Mouse (Mus musculus): ENCODE data around the gene Zswim1. TPM values are rescaled to one million over a fixed set of nuclear protein-coding genes. Genes with fewer than 3 reads are reported as not detected.

The Zswim1 gene
- 5.9 and 6.8 TPM in 2 replicates for polyA plus RNA-seq (2015; fragmentation: Nextera tagmentation; extraction: Ambion mirVana)

GRCm38 (mm10) chr2:164822636-164823165 lies at the start of gene Zswim1:
TSS of gene Zswim1 (plus strand) at chr2:164822686.

GRCm38 (mm10) chr2:164779481-164780086 lies 42.9 kb upstream of the Zswim1 start, which contains the start of gene Tnnc2:
TSS of gene Tnnc2 (minus strand) at chr2:164779967.

DNA sequence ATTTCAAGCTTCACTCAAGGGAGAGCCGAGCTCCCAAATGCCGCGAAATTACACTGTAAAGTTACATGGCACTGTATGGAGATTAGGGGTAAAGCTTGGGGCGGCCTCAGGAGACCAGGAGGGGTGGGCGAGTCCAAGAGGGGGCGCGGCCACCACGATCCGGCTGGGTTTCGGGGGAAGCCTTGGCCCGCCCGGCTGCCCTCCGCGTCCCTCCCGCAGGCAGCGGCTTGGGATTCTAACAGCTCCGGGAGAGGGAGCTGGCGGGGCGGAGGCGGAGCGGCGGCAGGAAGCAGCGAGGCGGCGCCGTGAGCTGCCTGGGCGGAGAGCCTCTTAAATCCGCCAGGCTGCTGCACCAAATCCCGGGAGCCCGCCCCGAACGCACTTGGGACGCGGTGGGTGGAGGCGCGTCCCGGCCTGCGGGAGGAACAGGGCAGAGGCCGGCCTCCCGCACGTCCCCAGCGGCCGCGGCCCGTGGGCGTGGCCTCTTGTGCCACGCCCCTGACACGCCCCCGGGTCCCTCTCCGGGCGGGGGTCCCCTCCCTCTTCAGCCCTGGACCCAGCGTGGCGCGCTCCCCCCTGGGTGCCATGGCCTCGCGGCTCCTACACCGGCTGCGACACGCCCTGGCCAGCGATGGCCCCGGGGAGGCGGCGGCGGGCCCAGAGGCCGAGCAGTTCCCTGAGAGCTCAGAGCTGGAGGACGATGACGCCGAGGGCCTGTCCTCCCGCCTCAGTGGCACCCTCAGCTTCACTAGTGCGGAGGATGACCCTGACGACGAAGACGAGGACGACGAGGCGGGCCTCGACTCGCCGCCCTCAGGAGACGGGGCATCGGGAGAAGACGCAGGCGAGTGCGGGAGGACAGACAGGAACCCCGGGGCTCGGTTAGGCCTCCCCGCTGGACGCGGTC lies 36.8 kb upstream of the Zswim1 start, which contains the start of gene Snx21:
Gene Snx21 (plus strand): TSS at position 343 of the 907 bp plus-strand sequence.

DNA sequence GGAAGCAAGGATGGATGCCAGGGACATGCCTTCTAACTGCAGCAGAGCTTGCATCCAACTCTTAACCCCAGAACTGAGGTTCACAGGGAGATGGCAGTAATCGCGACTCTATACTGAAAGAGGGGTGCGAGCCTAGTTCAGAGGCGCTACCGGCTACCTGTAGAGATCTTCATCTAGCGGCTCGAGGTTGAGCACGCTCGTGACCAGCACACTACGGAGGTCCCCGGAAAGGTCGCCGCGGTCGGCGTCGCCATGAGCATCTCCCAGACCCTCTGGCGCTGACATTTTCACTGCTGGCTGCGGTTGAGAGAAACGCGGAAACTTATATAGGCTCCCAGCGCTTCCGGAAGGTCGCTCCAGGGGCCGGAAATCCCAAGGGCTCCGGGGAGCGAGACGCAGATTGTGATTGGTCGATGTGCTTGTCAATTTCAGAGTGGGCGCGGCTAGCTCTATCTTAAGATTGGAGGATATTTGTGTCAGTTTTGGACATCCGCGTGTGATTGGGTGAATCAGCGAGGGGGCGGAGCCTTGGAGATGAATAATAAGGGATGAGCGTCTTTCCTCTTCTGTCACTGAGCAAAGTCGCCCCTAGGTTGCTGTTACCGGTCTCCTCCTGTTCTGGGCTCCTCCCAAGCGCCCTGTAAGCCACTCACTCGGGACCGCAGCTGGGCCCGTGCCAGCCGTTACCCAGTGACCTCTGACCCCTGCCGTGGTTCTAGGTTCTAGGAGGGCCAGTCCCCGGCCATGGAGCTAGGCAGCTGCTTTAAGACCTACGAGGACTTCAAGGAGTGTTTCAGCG lies 17.8 kb upstream of the Zswim1 start, which contains the start of the genes Acot8 and Zswim3:
Gene Acot8 (minus strand): TSS at position 350 of the 799 bp plus-strand sequence.
Gene Zswim3 (plus strand): TSS at position 566 of the 799 bp plus-strand sequence.

DNA sequence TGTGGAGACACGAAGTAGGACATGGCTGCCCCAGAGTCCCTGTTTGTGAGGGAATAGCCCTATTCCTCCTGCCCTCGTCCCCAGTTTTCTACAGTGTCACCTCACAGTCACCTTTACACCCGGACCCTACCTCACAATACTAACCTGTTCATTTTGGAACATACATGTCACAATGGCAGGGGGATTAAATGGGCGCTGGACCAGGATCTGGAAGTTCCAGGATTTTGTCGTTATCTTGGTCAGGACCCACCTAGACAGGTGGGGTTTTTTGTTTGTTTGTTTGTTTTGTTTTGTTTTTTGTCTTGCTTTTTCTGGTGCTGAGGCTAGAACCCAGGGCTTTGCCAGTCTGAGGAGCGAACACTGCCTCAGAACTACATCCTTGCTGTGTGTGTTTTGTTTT lies 6.0 kb downstream of the Zswim1 start, which contains the start of gene Spata25:
Gene Spata25 (minus strand): TSS at position 101 of the 400 bp plus-strand sequence.

GRCm38 (mm10) chr2:164832748-164833301 lies 10.3 kb downstream of the Zswim1 start, which contains the start of gene Ctsa:
TSS of gene Ctsa (plus strand) at chr2:164832873.

GRCm38 (mm10) chr2:164833314-164833959 lies 11.0 kb downstream of the Zswim1 start, which contains the start of gene Neurl2:
TSS of gene Neurl2 (minus strand) at chr2:164833456.

GRCm38 (mm10) chr2:164857101-164857821 lies 34.8 kb downstream of the Zswim1 start, which contains the start of gene Pltp:
TSS of gene Pltp (minus strand) at chr2:164857711.

Other genes with a start within 250 kb of the Zswim1 start
- gene Spint3, start 249.2 kb upstream of the Zswim1 start, polyA plus RNA-seq (2015; fragmentation: Nextera tagmentation; extraction: Ambion mirVana): not detected in 2 replicates
- not detected in 2 replicates for gene Wfdc6a, start 237.2 kb upstream of the Zswim1 start, polyA plus RNA-seq (2015; fragmentation: Nextera tagmentation; extraction: Ambion mirVana)
- not detected in 2 replicates for gene Eppin, start 229.1 kb upstream of the Zswim1 start, polyA plus RNA-seq (2015; fragmentation: Nextera tagmentation; extraction: Ambion mirVana)
- gene Wfdc6b, start 209.2 kb upstream of the Zswim1 start, polyA plus RNA-seq (2015; fragmentation: Nextera tagmentation; extraction: Ambion mirVana): not detected in 2 replicates
- not detected in 2 replicates for gene Wfdc8, start 209.1 kb upstream of the Zswim1 start, polyA plus RNA-seq (2015; fragmentation: Nextera tagmentation; extraction: Ambion mirVana)
- not detected in 2 replicates for gene Wfdc16, start 183.9 kb upstream of the Zswim1 start, polyA plus RNA-seq (2015; fragmentation: Nextera tagmentation; extraction: Ambion mirVana)
- gene Wfdc10, start 166.6 kb upstream of the Zswim1 start, polyA plus RNA-seq (2015; fragmentation: Nextera tagmentation; extraction: Ambion mirVana): not detected in 2 replicates
- gene Wfdc9, start 166.1 kb upstream of the Zswim1 start, polyA plus RNA-seq (2015; fragmentation: Nextera tagmentation; extraction: Ambion mirVana): not detected in 2 replicates
- not detected in 2 replicates for gene Wfdc11, start 148.6 kb upstream of the Zswim1 start, polyA plus RNA-seq (2015; fragmentation: Nextera tagmentation; extraction: Ambion mirVana)
- gene Wfdc13, start 137.6 kb upstream of the Zswim1 start, polyA plus RNA-seq (2015; fragmentation: Nextera tagmentation; extraction: Ambion mirVana): 0.21 TPM in 1 of 2 replicates, not detected in the other
- not detected in 2 replicates for gene Spint4, start 124.2 kb upstream of the Zswim1 start, polyA plus RNA-seq (2015; fragmentation: Nextera tagmentation; extraction: Ambion mirVana)
- not detected in 2 replicates for gene Spint5, start 107.4 kb upstream of the Zswim1 start, polyA plus RNA-seq (2015; fragmentation: Nextera tagmentation; extraction: Ambion mirVana)
- gene Wfdc3, start 76.8 kb upstream of the Zswim1 start, polyA plus RNA-seq (2015; fragmentation: Nextera tagmentation; extraction: Ambion mirVana): 0.14 and 0.29 TPM in 2 replicates
- gene Dnttip1, start 76.7 kb upstream of the Zswim1 start, polyA plus RNA-seq (2015; fragmentation: Nextera tagmentation; extraction: Ambion mirVana): 51.2 and 54.3 TPM in 2 replicates
- gene Ube2c, start 52.8 kb upstream of the Zswim1 start, polyA plus RNA-seq (2015; fragmentation: Nextera tagmentation; extraction: Ambion mirVana): 67.3 and 77.7 TPM in 2 replicates
- gene Tnnc2, start 42.7 kb upstream of the Zswim1 start, polyA plus RNA-seq (2015; fragmentation: Nextera tagmentation; extraction: Ambion mirVana): 22,389 and 24,028 TPM in 2 replicates
- 31.1 and 33.0 TPM in 2 replicates for gene Snx21, start 36.9 kb upstream of the Zswim1 start, polyA plus RNA-seq (2015; fragmentation: Nextera tagmentation; extraction: Ambion mirVana)
- gene Acot8, start 17.8 kb upstream of the Zswim1 start, polyA plus RNA-seq (2015; fragmentation: Nextera tagmentation; extraction: Ambion mirVana): 10.2 and 11.7 TPM in 2 replicates
- gene Zswim3, start 17.6 kb upstream of the Zswim1 start, polyA plus RNA-seq (2015; fragmentation: Nextera tagmentation; extraction: Ambion mirVana): 2.0 TPM in 2 replicates
- gene Spata25, start 5.9 kb downstream of the Zswim1 start, polyA plus RNA-seq (2015; fragmentation: Nextera tagmentation; extraction: Ambion mirVana): not detected in 2 replicates
- gene Ctsa, start 10.2 kb downstream of the Zswim1 start, polyA plus RNA-seq (2015; fragmentation: Nextera tagmentation; extraction: Ambion mirVana): 105 and 116 TPM in 2 replicates
- gene Neurl2, start 10.8 kb downstream of the Zswim1 start, polyA plus RNA-seq (2015; fragmentation: Nextera tagmentation; extraction: Ambion mirVana): 56.5 and 63.5 TPM in 2 replicates
- gene Pltp, start 35.0 kb downstream of the Zswim1 start, polyA plus RNA-seq (2015; fragmentation: Nextera tagmentation; extraction: Ambion mirVana): 5.9 and 7.4 TPM in 2 replicates
- 41.4 and 42.2 TPM in 2 replicates for gene Pcif1, start 56.6 kb downstream of the Zswim1 start, polyA plus RNA-seq (2015; fragmentation: Nextera tagmentation; extraction: Ambion mirVana)
- 4.0 and 4.3 TPM in 2 replicates for gene Zfp335, start 89.1 kb downstream of the Zswim1 start, polyA plus RNA-seq (2015; fragmentation: Nextera tagmentation; extraction: Ambion mirVana)
- 0.91 and 1.1 TPM in 2 replicates for gene Mmp9, start 118.1 kb downstream of the Zswim1 start, polyA plus RNA-seq (2015; fragmentation: Nextera tagmentation; extraction: Ambion mirVana)
- gene Slc12a5, start 138.1 kb downstream of the Zswim1 start, polyA plus RNA-seq (2015; fragmentation: Nextera tagmentation; extraction: Ambion mirVana): 0.22 and 0.23 TPM in 2 replicates
- gene Ncoa5, start 212.2 kb downstream of the Zswim1 start, polyA plus RNA-seq (2015; fragmentation: Nextera tagmentation; extraction: Ambion mirVana): 17.6 and 18.6 TPM in 2 replicates
- 2.4 and 3.5 TPM in 2 replicates for gene Cd40, start 232.9 kb downstream of the Zswim1 start, polyA plus RNA-seq (2015; fragmentation: Nextera tagmentation; extraction: Ambion mirVana)

All from skeletal muscle tissue, postnatal 0 days (tissue).